Mouse (Mus musculus) right cerebral cortex, postnatal 4 days (tissue): ENCODE measurements around the gene Ppp2r5a.

Experiments
- DNase-seq: peaks from one replicate; pipeline ENCODE4 v3.0.0-alpha.2; 2022

The Ppp2r5a gene

GRCm38 (mm10) chr1:191324733-191325590 lies 78.1 kb downstream of the Ppp2r5a start:
- no peak for DNase-seq

GRCm38 (mm10) chr1:191323381-191323780 lies 79.7 kb downstream of the Ppp2r5a start:
- DNase-seq, result no peak

GRCm38 (mm10) chr1:191318686-191319085 lies 84.4 kb downstream of the Ppp2r5a start:
- no peak for DNase-seq

- DNase-seq, result peak; percentile 73
These were observed 85.4 kb downstream of the Ppp2r5a start, which contains the start of gene Nenf for GRCm38 (mm10) chr1:191317591-191318196. Gene Nenf, minus strand, starts transcription at chr1:191318194.

- no peak for DNase-seq
These were observed 86.3 kb downstream of the Ppp2r5a start for GRCm38 (mm10) chr1:191316818-191317217.

- DNase-seq, result no peak
These were observed 89.1 kb downstream of the Ppp2r5a start for GRCm38 (mm10) chr1:191313926-191314325.

- no peak for DNase-seq
These were observed 89.9 kb downstream of the Ppp2r5a start for GRCm38 (mm10) chr1:191313158-191313557.

- peak; percentile 78 for DNase-seq
These were observed 90.5 kb downstream of the Ppp2r5a start for GRCm38 (mm10) chr1:191312513-191312941.

GRCm38 (mm10) chr1:191311296-191311898 lies 91.7 kb downstream of the Ppp2r5a start:
- DNase-seq, result no peak

- DNase-seq, result no peak
These were observed 95.2 kb downstream of the Ppp2r5a start for GRCm38 (mm10) chr1:191307766-191308455.

- DNase-seq, result no peak
These were observed 96.8 kb downstream of the Ppp2r5a start for GRCm38 (mm10) chr1:191306316-191306715.

- no peak for DNase-seq
These were observed 97.5 kb downstream of the Ppp2r5a start for GRCm38 (mm10) chr1:191305610-191306009.

GRCm38 (mm10) chr1:191304216-191304615 lies 98.9 kb downstream of the Ppp2r5a start:
- no peak for DNase-seq

- DNase-seq, result no peak
These were observed 99.3 kb downstream of the Ppp2r5a start for GRCm38 (mm10) chr1:191303736-191304135.
